Mouse (Mus musculus): ENCODE results near the gene Samd4b.
"Not testable (repeated sequence)": the region's sequence is repeated elsewhere in the genome, so short reads cannot be mapped to it uniquely, and the experiment has no call there.

Samd4b gene

GRCm38 (mm10) chr7:28509121-28509520, 88.8 kb downstream of the Samd4b start:
- DNase-seq (ENCODE audit: low spot score in 2 of 2): not testable (repeated sequence)

DNA sequence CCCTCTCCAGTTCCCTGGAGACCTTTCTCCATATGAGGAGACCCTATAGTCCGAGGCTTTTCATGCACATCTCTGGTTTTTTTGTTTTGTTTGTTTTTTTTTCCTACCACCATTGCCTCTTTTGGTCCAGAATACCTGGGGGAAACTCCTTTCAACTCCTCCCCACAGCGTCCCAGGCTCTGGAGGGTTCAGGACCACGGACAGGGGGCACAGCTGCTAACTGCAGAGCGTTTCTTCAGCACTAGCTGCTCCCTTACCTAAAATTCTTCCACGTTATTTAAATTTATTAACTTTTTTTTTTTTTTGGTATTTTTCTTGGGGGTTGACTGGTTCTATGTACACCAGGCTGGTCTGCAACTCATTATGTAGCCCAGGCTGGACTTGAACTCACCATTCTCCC, 92.4 kb downstream of the Samd4b start:
- DNase-seq (ENCODE audit: low spot score in 2 of 2): no peak

GRCm38 (mm10) chr7:28495426-28495825, 102.5 kb downstream of the Samd4b start:
- DNase-seq (ENCODE audit: low spot score in 2 of 2): no peak

- no peak for DNase-seq (ENCODE audit: low spot score in 2 of 2)
Measured at GRCm38 (mm10) chr7:28492310-28492709, 105.6 kb downstream of the Samd4b start.

- no peak for DNase-seq (ENCODE audit: low spot score in 2 of 2)
Measured at GRCm38 (mm10) chr7:28490903-28491302, 107.0 kb downstream of the Samd4b start.

GRCm38 (mm10) chr7:28490410-28490809, 107.5 kb downstream of the Samd4b start:
- DNase-seq (ENCODE audit: low spot score in 2 of 2): peak in 1 of 2 experiments; percentile 14

- peak; percentile 27 to 57 for DNase-seq (ENCODE audit: low spot score in 2 of 2)
Measured at GRCm38 (mm10) chr7:28488030-28488491, 109.9 kb downstream of the Samd4b start.

- no peak for DNase-seq (ENCODE audit: low spot score in 2 of 2)
Measured at GRCm38 (mm10) chr7:28484192-28484591, 113.8 kb downstream of the Samd4b start.

DNA sequence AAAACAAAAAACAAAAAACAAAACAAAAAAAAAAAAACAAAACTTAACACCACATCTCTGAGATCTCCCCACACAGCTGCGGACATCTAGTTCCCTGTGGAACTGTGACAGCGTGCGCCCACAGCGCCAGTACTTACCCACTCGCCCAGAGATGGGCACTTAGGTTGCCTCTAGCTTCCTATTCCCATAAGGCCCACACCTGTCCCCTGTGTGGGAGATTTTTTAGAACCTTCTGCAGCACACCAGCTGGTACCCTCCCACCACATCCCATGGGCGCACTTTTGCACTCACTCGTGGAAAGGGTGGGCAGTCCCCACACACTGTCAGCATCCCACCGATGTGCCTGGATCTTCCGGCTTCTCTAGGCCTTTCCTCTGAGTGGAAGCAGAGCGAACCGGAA, 115.1 kb downstream of the Samd4b start:
- DNase-seq (ENCODE audit: low spot score in 2 of 2): peak in 1 of 2 experiments; percentile 62

DNA sequence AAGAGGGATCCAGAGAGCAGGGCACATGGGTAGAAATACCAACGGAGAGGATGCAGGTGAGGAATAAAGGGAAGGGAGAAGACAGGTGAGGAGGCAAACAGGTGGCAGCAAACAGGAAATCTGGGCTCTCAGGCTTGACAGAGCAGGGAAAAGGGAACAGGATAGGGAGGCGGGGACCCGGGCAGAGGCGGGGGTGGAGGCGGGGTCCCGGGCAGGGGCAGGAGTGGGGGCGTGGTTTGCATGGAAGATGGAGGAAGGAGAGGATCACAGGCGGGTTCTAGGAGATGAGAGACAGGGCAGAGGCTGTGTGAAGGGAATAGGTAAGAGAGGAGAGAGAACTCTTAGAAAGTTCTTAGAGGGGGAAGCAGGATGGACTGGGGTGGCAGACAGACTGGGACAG, 119.1 kb downstream of the Samd4b start:
- no peak for DNase-seq (ENCODE audit: low spot score in 2 of 2)

GRCm38 (mm10) chr7:28477363-28477762, 120.6 kb downstream of the Samd4b start:
- no peak for DNase-seq (ENCODE audit: low spot score in 2 of 2)

DNA sequence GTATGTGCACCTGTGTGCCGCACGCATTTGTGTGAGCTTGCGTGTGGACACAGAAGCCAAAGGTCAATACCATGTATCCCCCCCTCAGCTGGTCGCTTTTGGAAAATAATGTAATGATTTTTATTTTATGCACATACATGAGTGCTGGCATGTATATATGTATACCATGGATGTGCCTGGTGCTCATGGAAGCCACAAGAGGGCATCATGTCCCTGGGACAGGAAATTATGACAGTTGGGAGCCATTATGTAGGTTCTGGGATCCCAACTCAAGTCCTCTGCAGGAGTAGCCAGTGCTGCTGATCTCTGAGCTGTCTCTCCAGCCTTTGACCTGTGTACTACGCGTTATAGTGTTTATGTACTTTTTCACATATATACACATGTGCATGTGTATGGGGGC, 121.8 kb downstream of the Samd4b start:
- no peak for DNase-seq (ENCODE audit: low spot score in 2 of 2)

- no peak for DNase-seq (ENCODE audit: low spot score in 2 of 2)
Measured at GRCm38 (mm10) chr7:28467213-28467751, 130.7 kb downstream of the Samd4b start.

- DNase-seq (ENCODE audit: low spot score in 2 of 2): no peak
Measured at GRCm38 (mm10) chr7:28466721-28467212, 131.2 kb downstream of the Samd4b start.

DNA sequence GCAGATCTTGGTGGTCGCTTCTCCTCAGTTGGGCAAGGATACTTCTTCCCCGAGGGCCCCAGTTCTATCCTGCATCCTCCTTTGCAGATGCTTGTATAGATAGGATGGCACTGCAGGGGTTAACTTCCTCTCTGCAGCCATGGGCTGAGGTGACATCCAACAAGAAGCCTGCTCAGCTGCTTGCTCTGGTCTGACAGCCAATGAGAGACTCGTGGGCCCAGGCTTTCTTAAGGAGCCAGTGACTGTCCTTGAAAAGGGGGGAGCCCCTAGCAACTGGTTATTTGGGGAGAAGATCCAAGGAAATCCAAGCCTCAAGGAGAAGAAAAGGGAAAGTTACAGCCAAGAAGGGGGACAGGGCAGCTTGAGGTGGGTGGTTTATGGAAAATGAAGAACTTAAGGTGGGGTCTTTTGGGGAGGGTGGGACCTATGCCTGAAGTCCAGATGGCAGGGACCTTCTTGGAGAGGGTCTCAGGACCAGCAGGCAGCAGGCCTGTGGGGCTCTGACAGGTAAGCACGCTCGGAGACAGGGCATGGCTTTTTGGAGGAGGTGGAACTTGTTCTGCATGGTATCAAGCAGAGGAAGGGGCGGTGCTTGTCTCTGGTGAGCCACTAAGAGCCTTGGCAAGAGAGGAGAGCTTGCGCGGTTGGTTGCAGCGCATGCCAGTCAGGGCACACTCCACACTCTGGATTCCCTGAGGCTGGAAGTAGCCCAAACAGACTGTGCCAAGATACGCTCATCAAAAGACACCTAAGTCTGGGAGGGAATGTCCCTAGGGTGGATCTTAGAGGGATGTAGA, 133.3 kb downstream of the Samd4b start:
- peak; percentile 94 to 95 for DNase-seq (ENCODE audit: low spot score in 2 of 2)

- no peak for DNase-seq (ENCODE audit: low spot score in 2 of 2)
Measured at GRCm38 (mm10) chr7:28462769-28463168, 135.2 kb downstream of the Samd4b start.

DNA sequence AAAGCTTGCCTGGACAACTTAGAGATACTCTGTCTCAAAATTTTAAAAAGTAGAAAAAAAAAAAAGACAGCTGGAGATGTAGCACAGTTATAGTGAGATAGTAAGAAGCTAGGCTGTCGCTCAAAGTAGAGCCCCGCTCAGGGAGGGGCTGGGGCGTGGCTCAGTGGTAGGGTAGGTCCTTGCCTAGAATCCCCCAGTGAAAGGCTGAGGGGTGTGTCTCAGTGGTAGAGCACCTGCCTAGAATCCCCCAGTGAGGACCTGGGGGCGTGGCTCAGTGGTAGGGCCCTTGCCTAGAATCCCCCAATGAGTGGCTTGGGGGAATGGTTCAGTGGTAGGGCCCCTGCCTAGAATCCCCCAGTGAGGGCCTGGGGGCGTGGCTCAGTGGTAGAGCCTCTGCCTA, 137.6 kb downstream of the Samd4b start:
- DNase-seq (ENCODE audit: low spot score in 2 of 2): no peak

- no peak for DNase-seq (ENCODE audit: low spot score in 2 of 2)
Measured at GRCm38 (mm10) chr7:28452361-28453005, 145.5 kb downstream of the Samd4b start.

DNA sequence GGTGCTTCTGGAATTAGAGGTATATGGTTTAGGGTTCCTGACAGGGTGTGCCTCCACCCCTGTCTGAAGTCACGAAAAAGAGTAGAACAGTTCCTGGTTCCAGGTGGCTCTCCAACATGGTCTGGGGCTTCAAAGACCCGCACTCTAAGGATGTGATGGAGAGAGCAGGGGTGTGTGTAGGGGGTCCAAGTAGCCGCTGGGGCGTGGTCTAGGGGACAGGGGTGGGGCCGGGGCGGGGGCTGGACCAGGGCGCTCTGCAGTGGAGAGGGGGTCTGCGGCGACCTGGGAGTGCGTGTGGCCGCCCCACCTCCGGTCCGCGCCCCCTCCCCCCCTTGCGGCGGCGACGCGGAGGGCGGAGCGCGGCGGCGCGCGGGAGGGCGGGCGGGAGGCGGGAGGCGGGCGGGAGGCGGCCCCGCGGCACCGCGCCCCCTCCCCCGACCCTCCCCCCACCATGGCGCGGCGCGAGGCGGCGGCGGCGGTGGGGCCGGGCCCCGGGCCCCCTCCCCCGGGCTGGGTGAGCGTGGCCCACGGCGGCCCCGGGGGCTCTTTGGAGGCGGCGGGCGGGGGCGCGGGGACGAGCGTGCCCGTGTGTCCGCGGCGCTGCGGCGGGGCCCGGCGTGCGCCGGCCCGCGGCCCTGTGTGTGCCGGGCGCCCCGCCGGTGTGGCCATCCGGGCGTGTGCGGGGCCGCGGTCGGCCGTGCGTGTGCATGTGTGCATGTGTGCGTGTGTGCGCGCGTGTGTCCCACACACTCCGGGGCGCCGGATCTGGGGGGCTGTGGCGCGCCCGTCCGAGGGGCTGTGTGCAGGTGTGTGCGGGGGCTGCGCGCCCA, 146.2 kb downstream of the Samd4b start, which contains the start of gene Lrfn1:
Gene Lrfn1, plus strand, starts transcription at position 450 of the 830 bp plus-strand sequence.
- DNase-seq (ENCODE audit: low spot score in 2 of 2): peak in 1 of 2 experiments; percentile 39

- DNase-seq (ENCODE audit: low spot score in 2 of 2): no peak
Measured at GRCm38 (mm10) chr7:28447865-28448820, 149.8 kb downstream of the Samd4b start.
